Mouse (Mus musculus): ENCODE data around the gene Etv1. TPM values are rescaled to one million over a fixed set of nuclear protein-coding genes. Genes with fewer than 3 reads are reported as not detected.

Gene Etv1
- polyA plus RNA-seq, 2 experiments = 0.16 to 0.88 TPM

DNA sequence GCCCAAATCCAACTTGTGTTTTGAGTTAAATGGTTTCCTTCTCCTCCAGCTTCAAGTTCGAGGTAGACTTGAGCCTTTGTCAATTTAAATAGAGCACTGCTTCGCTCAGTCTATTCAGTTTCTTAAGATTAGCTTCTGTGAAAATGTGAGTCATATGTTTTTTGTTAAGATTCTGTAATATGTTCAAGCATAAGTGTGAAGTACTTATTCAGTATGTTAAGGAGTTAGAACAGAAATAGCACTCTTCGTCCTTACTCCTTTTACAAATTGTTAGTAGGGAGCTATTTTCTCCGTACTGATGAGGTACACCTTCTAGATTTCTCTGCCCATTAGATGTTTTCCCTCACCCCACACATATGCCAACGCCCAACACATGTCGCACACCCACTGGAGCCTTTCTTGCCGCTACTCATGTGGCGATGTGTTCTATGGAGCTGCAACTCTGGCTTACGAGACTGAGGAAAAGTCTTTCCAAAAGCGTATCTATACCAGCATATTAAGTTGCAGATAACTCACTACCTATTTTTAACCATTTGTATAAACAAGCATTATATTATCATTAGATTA, 10.7 kb downstream of the Etv1 start:
- Histone ChIP-seq H3K9me3 (ENCODE audit: control insufficient read depth, low read length) (no peaks in the 10 kb centered on the region), H3K4me2 (ENCODE audit: low read depth) (no peak overlapping the region), H3K4me1 (replicated peaks; ENCODE audit: control insufficient read depth in 2 of 2, insufficient read depth in 2 of 2, low read length in 1 of 2) (no peaks in the 10 kb centered on the region), H3K36me3 (replicated peaks; ENCODE audit: control insufficient read depth, insufficient read depth, low read depth) (no peaks in the 10 kb centered on the region), H3K9ac (replicated peaks) (no peak overlapping the region), H3K27ac (no peak overlapping the region), H3K4me3 (ENCODE audit: insufficient read depth in 1 of 2, low read depth in 2 of 2, low read length in 2 of 2) (no peak overlapping the region), H3K27me3 (ENCODE audit: control insufficient read depth, insufficient read depth, low read length) (no peaks in the 10 kb centered on the region)
- 69% methylated on average over 10 of the region's 10 CpGs for WGBS (ENCODE audit: insufficient replicate concordance)
- TF ChIP-seq CTCF (IDR thresholded peaks at IDR 0.05; ENCODE audit: low read depth) (no peak), EP300 (IDR thresholded peaks at IDR 0.05; ENCODE audit: low read depth) (no peak)
- no peak for DNase-seq (ENCODE audit: low read depth in 3 of 3, low spot score in 3 of 3)
- no peak for ATAC-seq (ENCODE audit: insufficient read depth)

DNA sequence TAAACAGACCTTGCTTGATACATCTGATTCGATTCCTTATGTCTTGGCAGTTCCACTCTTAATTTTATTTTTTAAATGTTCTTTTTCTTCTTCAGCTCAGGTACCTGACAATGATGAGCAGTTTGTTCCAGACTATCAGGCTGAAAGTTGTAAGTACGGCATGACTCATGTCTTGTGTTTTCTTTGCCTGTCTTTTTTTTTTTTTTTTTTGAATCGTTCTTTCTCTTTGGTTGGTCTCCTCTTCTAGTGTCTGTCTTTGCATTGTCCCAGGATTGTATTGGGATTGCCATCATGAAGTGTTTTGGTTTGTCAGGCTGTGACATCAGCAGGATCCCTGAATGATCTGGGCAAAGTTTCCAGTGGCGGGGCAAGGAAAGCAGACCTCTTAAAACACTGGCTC, 13.9 kb downstream of the Etv1 start:
- Histone ChIP-seq H3K4me1 (replicated peaks; ENCODE audit: control insufficient read depth in 2 of 2, insufficient read depth in 2 of 2, low read length in 1 of 2) (no peaks in the 10 kb centered on the region), H3K27me3 (ENCODE audit: control insufficient read depth, insufficient read depth, low read length) (no peaks in the 10 kb centered on the region), H3K9ac (replicated peaks) (no peak overlapping the region), H3K27ac (no peak overlapping the region), H3K36me3 (replicated peaks; ENCODE audit: control insufficient read depth, insufficient read depth, low read depth) (no peaks in the 10 kb centered on the region), H3K4me3 (ENCODE audit: insufficient read depth in 1 of 2, low read depth in 2 of 2, low read length in 2 of 2) (no peak overlapping the region), H3K4me2 (ENCODE audit: low read depth) (no peak overlapping the region), H3K9me3 (ENCODE audit: control insufficient read depth, low read length) (no peaks in the 10 kb centered on the region)
- ATAC-seq (ENCODE audit: insufficient read depth) (no peak), DNase-seq (ENCODE audit: low read depth in 3 of 3, low spot score in 3 of 3) (no peak)
- WGBS (ENCODE audit: insufficient replicate concordance) = 59% methylated on average over 4 of the region's 4 CpGs
- TF ChIP-seq EP300 (IDR thresholded peaks at IDR 0.05; ENCODE audit: low read depth) (no peak), CTCF (IDR thresholded peaks at IDR 0.05; ENCODE audit: low read depth) (no peak)

DNA sequence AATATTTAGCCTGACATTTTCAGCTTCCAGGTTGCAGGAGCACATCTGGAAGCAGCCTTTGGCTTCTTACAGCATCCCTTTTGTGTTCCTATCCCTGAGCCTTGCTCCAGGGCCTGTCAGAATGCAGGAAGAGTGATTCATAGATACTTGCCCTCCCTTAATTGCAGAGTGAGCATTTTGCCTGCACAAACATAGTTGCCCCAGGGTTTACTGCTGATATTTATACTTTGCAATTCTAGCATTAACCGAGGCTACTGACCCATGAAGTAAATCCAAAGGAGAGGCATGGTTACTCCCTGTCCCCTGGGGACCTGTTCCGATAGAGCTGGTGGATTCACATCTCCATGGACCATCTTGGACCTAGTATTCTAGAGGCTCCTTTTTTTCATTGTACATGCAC, 14.5 kb downstream of the Etv1 start:
- H3K4me2 ChIP-seq (ENCODE audit: low read depth) = no peak overlapping the region
- H3K27ac ChIP-seq = no peak overlapping the region
- H3K27me3 ChIP-seq (ENCODE audit: control insufficient read depth, insufficient read depth, low read length) = no peaks in the 10 kb centered on the region
- ATAC-seq (ENCODE audit: insufficient read depth) = no peak
- H3K9me3 ChIP-seq (ENCODE audit: control insufficient read depth, low read length) = no peaks in the 10 kb centered on the region
- no peak overlapping the region for H3K9ac ChIP-seq (replicated peaks)
- DNase-seq (ENCODE audit: low read depth in 3 of 3, low spot score in 3 of 3) = no peak
- 53% methylated on average over 2 of the region's 2 CpGs for WGBS (ENCODE audit: insufficient replicate concordance)
- TF ChIP-seq CTCF (IDR thresholded peaks at IDR 0.05; ENCODE audit: low read depth) (no peak), EP300 (IDR thresholded peaks at IDR 0.05; ENCODE audit: low read depth) (no peak)
- no peak overlapping the region for H3K4me3 ChIP-seq (ENCODE audit: insufficient read depth in 1 of 2, low read depth in 2 of 2, low read length in 2 of 2)
- H3K36me3 ChIP-seq (replicated peaks; ENCODE audit: control insufficient read depth, insufficient read depth, low read depth) = no peaks in the 10 kb centered on the region
- H3K4me1 ChIP-seq (replicated peaks; ENCODE audit: control insufficient read depth in 2 of 2, insufficient read depth in 2 of 2, low read length in 1 of 2) = no peaks in the 10 kb centered on the region

DNA sequence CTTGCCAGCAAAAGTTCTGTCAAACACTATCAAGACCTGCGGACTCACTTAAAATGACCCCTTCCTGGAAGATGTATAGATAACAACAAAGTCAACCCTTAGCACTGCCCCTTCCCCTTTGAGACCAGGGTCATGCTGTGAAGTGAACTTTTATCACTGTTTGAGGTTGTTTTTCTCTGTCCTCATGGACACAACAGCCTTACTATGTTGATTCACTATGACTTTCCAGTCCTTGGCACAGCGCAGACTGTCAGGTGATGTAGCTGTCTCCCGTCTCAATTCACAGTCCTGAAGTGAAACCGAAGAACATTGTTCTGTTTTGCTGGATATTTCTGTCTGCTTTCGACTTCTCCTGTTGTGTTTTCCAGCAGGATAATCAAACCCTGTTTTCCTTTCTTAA, 27.9 kb downstream of the Etv1 start:
- H3K27me3 ChIP-seq (ENCODE audit: control insufficient read depth, insufficient read depth, low read length) = no peaks in the 10 kb centered on the region
- DNase-seq (ENCODE audit: low read depth in 3 of 3, low spot score in 3 of 3) (no peak), ATAC-seq (ENCODE audit: insufficient read depth) (no peak)
- H3K4me3 ChIP-seq (ENCODE audit: insufficient read depth in 1 of 2, low read depth in 2 of 2, low read length in 2 of 2) = no peak overlapping the region
- H3K4me1 ChIP-seq (replicated peaks; ENCODE audit: control insufficient read depth in 2 of 2, insufficient read depth in 2 of 2, low read length in 1 of 2) = no peaks in the 10 kb centered on the region
- H3K36me3 ChIP-seq (replicated peaks; ENCODE audit: control insufficient read depth, insufficient read depth, low read depth) = no peaks in the 10 kb centered on the region
- WGBS (ENCODE audit: insufficient replicate concordance) = 66% methylated on average over 5 of the region's 5 CpGs
- no peak overlapping the region for H3K4me2 ChIP-seq (ENCODE audit: low read depth)
- no peak overlapping the region for H3K9ac ChIP-seq (replicated peaks)
- no peak for TF ChIP-seq CTCF (IDR thresholded peaks at IDR 0.05; ENCODE audit: low read depth)
- TF ChIP-seq EP300 (IDR thresholded peaks at IDR 0.05; ENCODE audit: low read depth) = no peak
- H3K9me3 ChIP-seq (ENCODE audit: control insufficient read depth, low read length) = no peaks in the 10 kb centered on the region
- H3K27ac ChIP-seq = no peak overlapping the region

DNA sequence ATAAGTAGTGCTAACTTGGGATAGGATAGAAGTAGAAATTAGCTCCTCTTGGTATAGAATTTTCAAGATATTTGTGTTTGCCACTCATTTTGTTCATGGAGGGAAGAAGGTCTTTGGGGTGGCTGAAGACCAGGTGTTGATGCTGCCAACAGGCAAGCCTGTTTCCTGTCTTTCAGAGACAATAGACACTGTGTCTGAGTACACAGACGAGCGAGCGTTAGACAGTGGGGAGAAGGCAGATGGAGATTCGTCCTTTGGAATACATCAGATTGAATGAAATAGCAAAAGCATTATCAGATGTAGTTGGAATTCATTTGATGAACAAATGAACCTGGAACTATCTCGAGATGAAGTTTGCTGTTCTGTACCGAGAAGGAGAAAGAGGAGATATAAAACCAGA, 33.2 kb downstream of the Etv1 start:
- 52% methylated on average over 6 of the region's 6 CpGs for WGBS (ENCODE audit: insufficient replicate concordance)
- ATAC-seq (ENCODE audit: insufficient read depth) = no peak

More for the DNA sequence above, 33.2 kb downstream of the Etv1 start:
- TF ChIP-seq CTCF (IDR thresholded peaks at IDR 0.05; ENCODE audit: low read depth) = no peak
- no peak for TF ChIP-seq EP300 (IDR thresholded peaks at IDR 0.05; ENCODE audit: low read depth)
- Histone ChIP-seq H3K4me2 (ENCODE audit: low read depth) (no peak overlapping the region), H3K27ac (no peak overlapping the region), H3K4me1 (replicated peaks; ENCODE audit: control insufficient read depth in 2 of 2, insufficient read depth in 2 of 2, low read length in 1 of 2) (no peaks in the 10 kb centered on the region), H3K27me3 (ENCODE audit: control insufficient read depth, insufficient read depth, low read length) (no peaks in the 10 kb centered on the region), H3K36me3 (replicated peaks; ENCODE audit: control insufficient read depth, insufficient read depth, low read depth) (no peaks in the 10 kb centered on the region), H3K4me3 (ENCODE audit: insufficient read depth in 1 of 2, low read depth in 2 of 2, low read length in 2 of 2) (no peak overlapping the region), H3K9me3 (ENCODE audit: control insufficient read depth, low read length) (no peaks in the 10 kb centered on the region), H3K9ac (replicated peaks) (no peak overlapping the region)
- DNase-seq (ENCODE audit: low read depth in 3 of 3, low spot score in 3 of 3) = no peak
